Mouse (Mus musculus): ENCODE data around the gene Olfr965. TPM values are rescaled to one million over a fixed set of nuclear protein-coding genes. Genes with fewer than 3 reads are reported as not detected.

Gene Olfr965
- total and polyA plus RNA-seq, 3 experiments: not detected

- Histone ChIP-seq H3K36me3 (ENCODE audit: control insufficient read depth in 1 of 2, insufficient read depth in 2 of 2, low read length in 2 of 2) (no peaks in the 10 kb centered on the region), H3K4me3 (ENCODE audit: control insufficient read depth in 1 of 2, insufficient read depth in 1 of 2, low read depth in 2 of 2, low read length in 2 of 2) (no peak overlapping the region), H3K9me3 (replicated peaks; ENCODE audit: insufficient read depth, low read length) (no peaks in the 10 kb centered on the region), H3K9ac (ENCODE audit: control insufficient read depth, low read depth, low read length, poor library complexity, severe bottlenecking) (no peak overlapping the region), H3K4me1 (ENCODE audit: control insufficient read depth in 1 of 2, insufficient read depth in 2 of 2, low read length in 2 of 2) (no peaks in the 10 kb centered on the region), H3K27ac (ENCODE audit: control insufficient read depth, low read depth, low read length) (no peak overlapping the region), H3K79me2 (ENCODE audit: control insufficient read depth, insufficient read depth, low read length, poor library complexity) (no peaks in the 10 kb centered on the region), H3K27me3 (ENCODE audit: control insufficient read depth in 1 of 2, insufficient read depth in 2 of 2, low read length in 2 of 2) (no peaks in the 10 kb centered on the region)
- TF ChIP-seq ZMIZ1 (IDR thresholded peaks at IDR 0.05; ENCODE audit: low read depth, low read length) (no peak), MAFK (IDR thresholded peaks at IDR 0.05; ENCODE audit: borderline replicate concordance, low read depth, low read length) (no peak), USF1 (IDR thresholded peaks at IDR 0.05; ENCODE audit: low read depth, low read length) (no peak), EP300 (IDR thresholded peaks at IDR 0.05; ENCODE audit: low read depth in 1 of 2, low read length in 2 of 2) (no peak), POLR2A (IDR thresholded peaks at IDR 0.05; ENCODE audit: control insufficient read depth in 1 of 2, insufficient read depth in 1 of 2, low read depth in 1 of 2, low read length in 2 of 2, poor library complexity in 1 of 2) (no peak), UBTF (IDR thresholded peaks at IDR 0.05; ENCODE audit: borderline replicate concordance, insufficient read depth, low read depth, low read length) (no peak), RCOR1 (IDR thresholded peaks at IDR 0.05; ENCODE audit: low read depth, low read length) (no peak), SIN3A (IDR thresholded peaks at IDR 0.05; ENCODE audit: low read length) (no peak), MYC (IDR thresholded peaks at IDR 0.05; ENCODE audit: low read depth, low read length) (no peak), MEF2A (IDR thresholded peaks at IDR 0.05; ENCODE audit: extremely low read depth, insufficient replicate concordance, low read depth, low read length, poor library complexity, severe bottlenecking) (no peak)
- no peak for DNase-seq (ENCODE audit: low read depth, low spot score)
Measured at GRCm38 (mm10) chr9:39669723-39670122, 41.4 kb upstream of the Olfr965 start.

GRCm38 (mm10) chr9:39674820-39675219, 36.3 kb upstream of the Olfr965 start:
- no peak overlapping the region for H3K27ac ChIP-seq (ENCODE audit: control insufficient read depth, low read depth, low read length)
- H3K27me3 ChIP-seq (ENCODE audit: control insufficient read depth in 1 of 2, insufficient read depth in 2 of 2, low read length in 2 of 2): no peaks in the 10 kb centered on the region
- TF ChIP-seq TCF12 (IDR thresholded peaks at IDR 0.05; ENCODE audit: low read depth, low read length): no peak
- TF ChIP-seq CTCF (IDR thresholded peaks at IDR 0.05 in 2 of 3, conservative IDR thresholded peaks at IDR 0.05 in 1 of 3; ENCODE audit: control insufficient read depth in 1 of 3, insufficient read depth in 1 of 3, low read depth in 2 of 3, low read length in 3 of 3, poor library complexity in 1 of 3, severe bottlenecking in 1 of 3): no peak
- TF ChIP-seq USF2 (IDR thresholded peaks at IDR 0.05; ENCODE audit: borderline replicate concordance in 1 of 2, insufficient read depth in 1 of 2, low read depth in 1 of 2, low read length in 2 of 2): no peak
- no peak for TF ChIP-seq EP300 (IDR thresholded peaks at IDR 0.05; ENCODE audit: low read depth in 1 of 2, low read length in 2 of 2)
- no peak for TF ChIP-seq GABPA (IDR thresholded peaks at IDR 0.05; ENCODE audit: low read depth, low read length)
- no peak for DNase-seq (ENCODE audit: low read depth, low spot score)
- no peaks in the 10 kb centered on the region for H3K36me3 ChIP-seq (ENCODE audit: control insufficient read depth in 1 of 2, insufficient read depth in 2 of 2, low read length in 2 of 2)
- no peaks in the 10 kb centered on the region for H3K79me2 ChIP-seq (ENCODE audit: control insufficient read depth, insufficient read depth, low read length, poor library complexity)
- no peak overlapping the region for H3K4me3 ChIP-seq (ENCODE audit: control insufficient read depth in 1 of 2, insufficient read depth in 1 of 2, low read depth in 2 of 2, low read length in 2 of 2)
- no peaks in the 10 kb centered on the region for H3K9me3 ChIP-seq (replicated peaks; ENCODE audit: insufficient read depth, low read length)
- no peaks in the 10 kb centered on the region for H3K4me1 ChIP-seq (ENCODE audit: control insufficient read depth in 1 of 2, insufficient read depth in 2 of 2, low read length in 2 of 2)
- H3K9ac ChIP-seq (ENCODE audit: control insufficient read depth, low read depth, low read length, poor library complexity, severe bottlenecking): no peak overlapping the region

GRCm38 (mm10) chr9:39678557-39678956, 32.6 kb upstream of the Olfr965 start:
- no peak for DNase-seq (ENCODE audit: low read depth, low spot score)
- Histone ChIP-seq H3K4me3 (ENCODE audit: control insufficient read depth in 1 of 2, insufficient read depth in 1 of 2, low read depth in 2 of 2, low read length in 2 of 2) (no peak overlapping the region), H3K4me1 (ENCODE audit: control insufficient read depth in 1 of 2, insufficient read depth in 2 of 2, low read length in 2 of 2) (no peaks in the 10 kb centered on the region), H3K27ac (ENCODE audit: control insufficient read depth, low read depth, low read length) (no peak overlapping the region), H3K79me2 (ENCODE audit: control insufficient read depth, insufficient read depth, low read length, poor library complexity) (no peaks in the 10 kb centered on the region), H3K9ac (ENCODE audit: control insufficient read depth, low read depth, low read length, poor library complexity, severe bottlenecking) (no peak overlapping the region), H3K9me3 (replicated peaks; ENCODE audit: insufficient read depth, low read length) (no peaks in the 10 kb centered on the region), H3K27me3 (ENCODE audit: control insufficient read depth in 1 of 2, insufficient read depth in 2 of 2, low read length in 2 of 2) (no peaks in the 10 kb centered on the region), H3K36me3 (ENCODE audit: control insufficient read depth in 1 of 2, insufficient read depth in 2 of 2, low read length in 2 of 2) (no peaks in the 10 kb centered on the region)
- TF ChIP-seq MAX (IDR thresholded peaks at IDR 0.05; ENCODE audit: low read length): no peak
- TF ChIP-seq ZMIZ1 (IDR thresholded peaks at IDR 0.05; ENCODE audit: low read depth, low read length): no peak
- TF ChIP-seq POLR2A (IDR thresholded peaks at IDR 0.05; ENCODE audit: control insufficient read depth in 1 of 2, insufficient read depth in 1 of 2, low read depth in 1 of 2, low read length in 2 of 2, poor library complexity in 1 of 2): no peak
- TF ChIP-seq NRF1 (IDR thresholded peaks at IDR 0.05; ENCODE audit: insufficient read depth, low read depth, low read length, poor library complexity, severe bottlenecking): no peak
- TF ChIP-seq ETS1 (IDR thresholded peaks at IDR 0.05; ENCODE audit: low read depth, low read length): no peak
- no peak for TF ChIP-seq USF2 (IDR thresholded peaks at IDR 0.05; ENCODE audit: borderline replicate concordance in 1 of 2, insufficient read depth in 1 of 2, low read depth in 1 of 2, low read length in 2 of 2)
- no peak for TF ChIP-seq ELF1 (IDR thresholded peaks at IDR 0.05; ENCODE audit: low read depth, low read length)
- no peak for TF ChIP-seq GATA1 (IDR thresholded peaks at IDR 0.05; ENCODE audit: low read depth, low read length)
- TF ChIP-seq RAD21 (IDR thresholded peaks at IDR 0.05; ENCODE audit: low read depth, low read length): no peak
- no peak for TF ChIP-seq MYB (IDR thresholded peaks at IDR 0.05; ENCODE audit: low read depth, low read length)
- TF ChIP-seq CHD2 (IDR thresholded peaks at IDR 0.05; ENCODE audit: low read length): no peak
- no peak for TF ChIP-seq EP300 (IDR thresholded peaks at IDR 0.05; ENCODE audit: low read depth in 1 of 2, low read length in 2 of 2)
- TF ChIP-seq ZC3H11A (IDR thresholded peaks at IDR 0.05; ENCODE audit: low read depth, low read length): no peak
- no peak for TF ChIP-seq MAZ (IDR thresholded peaks at IDR 0.05; ENCODE audit: low read depth, low read length)
- TF ChIP-seq TCF12 (IDR thresholded peaks at IDR 0.05; ENCODE audit: low read depth, low read length): no peak
- TF ChIP-seq MEF2A (IDR thresholded peaks at IDR 0.05; ENCODE audit: extremely low read depth, insufficient replicate concordance, low read depth, low read length, poor library complexity, severe bottlenecking): no peak

Measured in MEL (cell line).